Mouse (Mus musculus): ENCODE results near the gene Thegl. TPM values are rescaled to one million over a fixed set of nuclear protein-coding genes. Genes with fewer than 3 reads are reported as not detected.
A peak's percentile ranks its signal among the peaks of the same experiment; 100 is the strongest.

The Thegl gene
- total RNA-seq, 2 experiments from 2014 or later: not detected

DNA sequence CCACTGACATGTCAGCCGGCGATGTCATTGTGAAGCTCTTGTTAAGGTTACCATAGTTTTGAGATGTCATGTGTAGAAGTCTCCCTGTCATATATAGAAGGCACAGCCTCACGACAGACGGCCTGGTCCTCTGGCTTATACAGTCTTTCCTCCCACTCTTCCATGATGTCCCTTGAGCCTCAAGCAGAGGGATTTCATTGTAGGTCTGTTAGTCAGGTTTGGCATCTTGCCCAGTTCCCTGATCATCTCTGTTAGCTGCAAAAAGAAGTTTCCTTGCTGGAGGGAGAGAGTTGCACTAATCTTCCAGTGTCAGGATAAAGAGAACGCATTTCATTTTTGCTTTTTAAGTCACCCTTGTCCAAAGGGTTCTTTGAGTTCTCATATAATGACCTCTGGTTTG is 36.8 kb downstream of the Thegl start:
- no peak for DNase-seq

- no peak for DNase-seq
Observed at GRCm38 (mm10) chr5:77056881-77057440, 41.1 kb downstream of the Thegl start.

GRCm38 (mm10) chr5:77060363-77060762 is 44.5 kb downstream of the Thegl start:
- no peak for DNase-seq

DNA sequence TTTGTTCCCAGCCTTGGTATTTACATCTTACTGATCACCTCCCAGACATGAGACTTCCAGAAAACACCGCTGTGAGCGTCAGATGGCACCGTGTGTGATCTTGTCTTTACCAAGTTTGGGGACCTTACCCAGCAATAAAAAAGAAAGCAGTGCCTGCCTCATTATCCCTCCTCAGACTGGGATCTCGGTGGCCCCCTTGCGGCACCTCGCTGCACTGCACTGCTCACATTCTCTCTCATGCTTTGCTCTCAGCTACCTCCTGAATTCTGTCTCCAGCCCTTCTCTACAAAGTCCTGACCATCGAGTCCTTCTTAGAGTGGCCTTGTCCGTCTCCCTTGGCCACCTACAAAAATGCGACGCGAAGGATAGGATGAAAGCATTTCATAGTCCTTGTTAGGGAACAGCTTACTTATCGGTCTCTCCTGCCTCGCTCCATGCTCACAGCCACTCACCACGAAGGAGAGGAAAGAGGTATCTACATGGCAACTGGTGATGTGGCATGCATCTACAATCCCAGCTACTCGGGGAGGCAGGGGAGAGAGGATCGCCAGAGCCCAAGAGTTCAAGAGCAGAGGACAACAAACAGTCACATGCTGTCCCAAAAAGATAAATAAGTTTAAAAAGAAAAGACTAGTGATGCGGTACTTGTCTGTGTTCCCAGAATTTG is 45.7 kb downstream of the Thegl start:
- DNase-seq: peak; percentile 13

GRCm38 (mm10) chr5:77067321-77067720 is 51.5 kb downstream of the Thegl start:
- no peak for DNase-seq

DNA sequence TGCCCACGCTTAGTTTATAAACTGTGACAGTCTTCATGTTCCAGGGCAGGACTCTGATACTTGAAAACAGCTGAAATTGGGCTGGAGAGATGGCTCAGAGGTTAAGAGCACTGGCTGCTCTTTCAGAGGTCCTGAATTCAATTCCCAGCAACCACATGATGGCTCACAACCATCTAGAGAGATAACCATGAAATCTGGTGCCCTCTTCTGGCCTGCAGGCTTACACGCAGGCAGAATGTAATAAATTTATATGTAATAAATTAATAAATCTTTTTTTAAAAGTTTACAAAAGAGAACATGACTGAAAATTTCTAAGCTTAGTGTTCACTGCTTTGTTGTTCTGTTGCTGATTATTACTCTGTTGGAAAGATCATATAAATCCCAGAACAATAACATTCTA is 55.2 kb downstream of the Thegl start:
- DNase-seq: no peak

GRCm38 (mm10) chr5:77071626-77072025 is 55.8 kb downstream of the Thegl start:
- DNase-seq: no peak

GRCm38 (mm10) chr5:77073794-77074193 is 58.0 kb downstream of the Thegl start:
- DNase-seq: no peak

DNA sequence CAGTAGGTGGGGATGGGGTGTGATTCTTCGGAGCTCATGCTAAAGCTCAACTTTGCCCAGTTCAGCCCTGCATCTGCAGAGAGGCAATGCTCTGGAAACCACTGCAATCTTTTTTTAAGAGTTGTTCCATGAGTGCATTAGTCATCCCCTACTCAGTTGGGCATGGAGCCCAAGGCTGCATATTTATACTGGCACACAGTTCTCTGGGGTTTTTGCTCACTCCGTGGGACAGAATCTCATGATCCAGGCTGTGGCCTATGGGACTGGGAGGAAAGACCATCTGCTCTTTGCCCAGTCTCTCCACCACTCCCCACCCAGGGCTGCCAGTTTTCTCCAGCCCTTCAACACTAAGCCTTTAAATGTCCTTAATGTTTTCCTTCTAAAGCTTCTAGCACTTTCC is 59.1 kb downstream of the Thegl start:
- peak; percentile 56 for DNase-seq

- no peak for DNase-seq
Observed at GRCm38 (mm10) chr5:77075951-77076350, 60.1 kb downstream of the Thegl start.

DNA sequence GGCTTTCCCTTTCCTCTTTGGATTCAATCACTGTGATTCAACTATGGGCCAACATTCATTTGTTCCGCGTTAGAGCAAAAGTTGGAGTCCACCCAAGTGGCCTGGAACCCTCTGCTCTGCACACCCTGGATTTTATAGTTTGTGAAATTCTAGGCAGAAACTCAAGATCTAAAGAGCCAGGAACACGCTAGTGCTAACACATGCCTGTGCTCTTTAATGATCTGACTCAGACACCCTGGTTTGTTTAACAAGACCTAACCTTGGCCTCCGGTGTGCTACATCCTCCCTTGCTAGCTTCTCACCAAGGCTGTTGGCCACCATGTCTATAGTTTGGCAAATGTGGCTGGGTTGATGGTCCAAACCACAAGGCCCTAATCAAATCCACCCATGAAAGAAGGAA is 64.9 kb downstream of the Thegl start:
- DNase-seq: peak; percentile 47

DNA sequence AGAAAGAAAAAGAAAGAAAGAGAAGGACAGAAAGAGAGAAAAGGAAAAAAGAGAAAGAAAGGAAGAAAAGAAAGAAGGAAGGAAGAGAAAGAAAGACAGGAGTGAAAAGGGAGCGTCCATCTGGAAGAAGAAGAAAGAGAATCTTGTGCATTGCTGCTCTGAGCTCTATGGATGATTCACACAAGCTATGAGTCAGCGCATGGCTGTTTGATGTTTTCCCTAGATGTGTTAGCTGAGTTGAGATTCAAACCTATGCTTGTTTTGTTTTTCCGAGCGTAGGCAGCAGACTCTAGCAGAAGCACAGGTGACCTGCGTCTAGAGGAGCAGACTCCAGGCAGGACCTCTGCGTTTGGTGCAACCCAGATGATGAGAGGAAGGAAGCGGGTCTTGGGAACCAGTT is 66.9 kb downstream of the Thegl start:
- DNase-seq: no peak

DNA sequence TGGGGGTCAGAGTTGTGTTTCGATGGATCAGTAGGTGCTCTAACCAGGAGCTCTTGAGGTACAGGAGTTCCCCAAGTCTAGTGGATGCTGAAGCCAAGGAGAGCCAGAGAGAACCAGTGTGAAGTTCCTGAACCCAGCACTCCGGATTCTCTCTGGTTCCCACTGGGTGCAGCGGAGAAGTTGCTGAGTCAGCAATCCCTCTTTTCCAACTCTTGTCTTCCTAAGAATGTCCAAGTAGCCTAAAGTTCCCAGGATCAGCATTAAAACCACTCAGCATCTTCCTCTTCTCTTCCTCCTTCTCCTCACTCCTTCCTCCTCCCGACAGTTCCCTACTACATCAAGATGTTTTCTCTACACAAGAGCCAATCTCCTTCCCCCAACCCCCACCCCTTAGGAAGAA is 68.6 kb downstream of the Thegl start:
- no peak for DNase-seq

DNA sequence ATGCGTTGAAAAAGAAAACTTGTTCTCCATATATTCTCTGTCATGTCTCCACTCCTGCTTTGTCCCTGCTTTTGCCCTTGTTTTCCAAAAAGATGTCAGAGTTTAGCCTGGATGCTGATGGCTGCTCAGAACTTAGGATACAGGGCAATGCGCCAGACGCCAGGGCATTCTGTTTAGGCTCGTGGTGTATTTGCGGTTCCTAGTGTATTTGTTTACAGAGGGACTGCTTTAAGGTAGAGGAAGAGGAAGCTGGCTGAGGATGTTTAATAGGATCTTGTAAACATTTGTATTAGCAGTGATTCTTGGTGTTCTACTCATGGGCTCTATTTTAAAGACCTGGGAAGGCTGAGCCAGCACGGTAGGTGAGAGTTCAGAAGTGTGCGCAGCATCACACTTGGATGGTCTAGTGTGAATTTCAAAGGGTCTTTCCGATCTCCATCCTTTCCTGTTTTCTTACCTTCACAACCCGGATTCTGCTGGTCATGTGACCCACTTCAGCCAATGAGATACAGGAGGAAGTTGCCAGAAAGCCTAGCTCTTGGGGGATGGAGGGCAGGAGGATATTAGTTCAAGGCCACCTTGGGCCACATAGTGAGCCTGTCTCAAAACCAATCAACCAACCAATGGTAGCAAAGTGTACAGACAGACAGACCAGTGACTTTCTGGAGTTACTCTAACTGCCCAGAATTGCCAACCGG is 70.1 kb downstream of the Thegl start:
- no peak for DNase-seq

GRCm38 (mm10) chr5:77086541-77086940 is 70.7 kb downstream of the Thegl start:
- DNase-seq: no peak

DNA sequence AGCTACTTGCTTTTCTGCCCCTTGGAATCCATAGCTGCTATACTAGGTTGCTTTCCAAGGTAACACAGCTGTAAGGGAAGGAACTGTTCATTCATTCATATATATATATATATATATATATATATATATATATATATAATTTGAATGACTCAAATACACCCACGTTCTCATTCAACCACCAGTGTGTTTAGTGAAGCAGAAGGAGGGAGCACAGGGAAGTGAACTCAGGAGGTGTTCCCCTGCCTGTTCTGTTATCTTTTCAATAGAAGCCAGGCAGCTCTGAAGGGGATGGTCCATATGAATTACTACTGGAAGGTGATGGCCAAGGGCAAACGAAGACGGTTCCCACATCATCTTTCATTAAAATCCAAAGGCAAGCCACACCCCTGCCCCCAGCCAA is 71.3 kb downstream of the Thegl start:
- DNase-seq: no peak

GRCm38 (mm10) chr5:77089294-77089693 is 73.5 kb downstream of the Thegl start:
- peak; percentile 24 for DNase-seq

DNA sequence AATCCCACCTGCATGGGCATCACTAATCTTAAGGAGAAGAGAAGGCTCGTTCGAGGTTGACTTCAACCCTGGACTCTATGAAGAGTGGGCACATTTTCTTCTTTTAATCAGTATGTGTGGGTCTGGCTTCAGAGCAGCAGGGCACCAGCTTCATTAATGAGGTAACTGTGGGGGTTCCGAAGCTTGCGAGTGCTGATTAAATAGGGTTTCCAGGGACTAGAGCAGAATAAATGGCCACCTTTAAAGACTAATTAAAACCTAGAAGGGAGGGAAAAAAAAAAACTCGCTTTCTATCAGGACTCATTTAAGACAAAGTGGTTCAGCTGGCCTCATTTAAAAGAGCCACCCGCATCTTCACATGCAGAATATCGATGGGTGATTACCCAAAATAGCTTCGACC is 74.1 kb downstream of the Thegl start:
- DNase-seq: no peak

- DNase-seq: no peak
Observed at GRCm38 (mm10) chr5:77090521-77091096, 74.8 kb downstream of the Thegl start.

GRCm38 (mm10) chr5:77091923-77092322 is 76.1 kb downstream of the Thegl start:
- DNase-seq: no peak

GRCm38 (mm10) chr5:77092531-77092930 is 76.7 kb downstream of the Thegl start:
- no peak for DNase-seq

DNA sequence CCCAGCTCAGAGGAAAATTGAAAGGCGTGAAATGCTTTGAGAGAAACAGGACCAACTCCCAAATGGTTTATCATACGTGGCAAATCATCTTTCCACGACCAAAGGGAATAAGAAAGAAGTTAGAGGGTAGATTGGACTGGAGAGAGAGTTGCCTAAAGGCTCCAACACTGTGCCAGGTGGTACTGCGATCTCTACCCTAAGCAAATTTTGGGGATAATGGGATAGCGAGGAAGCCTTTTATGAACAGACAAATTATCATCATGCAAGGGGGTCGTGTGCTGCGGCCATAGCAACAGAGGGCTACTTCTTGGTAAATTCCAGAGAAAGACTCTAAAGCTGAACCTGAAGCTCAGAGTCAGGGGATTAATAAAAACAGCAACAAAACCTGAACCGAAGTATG is 78.1 kb downstream of the Thegl start:
- DNase-seq: no peak
